Mouse (Mus musculus): ENCODE data around the gene Ptcra. TPM values are rescaled to one million over a fixed set of nuclear protein-coding genes. Genes with fewer than 3 reads are reported as not detected.
A peak's percentile ranks its signal among the peaks of the same experiment; 100 is the strongest.
"Not testable (repeated sequence)": the region's sequence is repeated elsewhere in the genome, so short reads cannot be mapped to it uniquely, and the experiment has no call there.

Gene Ptcra
- under 1 TPM in 2 of 4 experiments, not detected in 2; 0.28 to 0.46 TPM for total RNA-seq (2022)

DNA sequence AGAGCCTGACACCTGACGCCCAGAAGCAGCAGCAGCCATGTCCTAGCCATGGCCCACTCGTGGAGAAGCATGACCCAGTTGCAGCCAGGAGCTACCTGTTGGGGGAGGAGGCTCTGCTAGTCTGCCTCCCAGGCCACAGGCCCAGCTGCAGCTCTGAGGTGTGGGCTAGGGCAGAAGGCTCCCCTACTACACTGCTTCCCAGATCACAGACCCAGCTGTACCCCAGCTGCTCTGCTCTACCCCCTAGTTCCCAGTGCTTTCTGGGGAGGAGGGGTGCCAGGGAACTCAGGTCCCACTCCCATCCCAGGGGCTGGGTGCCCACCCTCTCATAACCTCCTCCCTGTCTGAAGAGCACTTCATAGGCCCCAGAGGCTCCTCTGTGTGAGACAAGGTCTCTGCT, at the start of gene Ptcra:
Ptcra (minus strand) TSS at position 169 of the 400 bp plus-strand sequence.
- DNase-seq (ENCODE audit: low spot score in 2 of 2) = no peak

DNA sequence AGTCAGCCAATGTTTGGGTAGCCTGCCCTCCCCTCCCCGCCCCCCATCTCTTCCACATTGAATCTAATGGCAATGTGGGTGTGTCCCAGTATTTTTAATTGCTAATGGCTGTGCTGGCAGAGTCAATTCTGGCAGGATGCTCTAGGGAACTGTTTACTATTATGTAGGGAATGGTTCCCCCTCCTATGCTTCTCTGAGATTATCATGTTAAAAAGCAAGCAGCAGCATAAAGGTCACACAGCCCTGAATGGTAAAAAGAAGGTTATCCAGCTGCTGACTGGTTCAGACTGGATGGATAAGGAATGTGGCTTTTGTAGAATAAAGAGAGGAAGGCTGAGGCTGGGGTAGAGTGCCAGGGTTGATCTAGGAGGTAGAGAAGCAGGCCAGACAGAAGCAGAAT, 48.9 kb upstream of the Ptcra start:
- no peak for DNase-seq (ENCODE audit: low spot score in 2 of 2)

DNA sequence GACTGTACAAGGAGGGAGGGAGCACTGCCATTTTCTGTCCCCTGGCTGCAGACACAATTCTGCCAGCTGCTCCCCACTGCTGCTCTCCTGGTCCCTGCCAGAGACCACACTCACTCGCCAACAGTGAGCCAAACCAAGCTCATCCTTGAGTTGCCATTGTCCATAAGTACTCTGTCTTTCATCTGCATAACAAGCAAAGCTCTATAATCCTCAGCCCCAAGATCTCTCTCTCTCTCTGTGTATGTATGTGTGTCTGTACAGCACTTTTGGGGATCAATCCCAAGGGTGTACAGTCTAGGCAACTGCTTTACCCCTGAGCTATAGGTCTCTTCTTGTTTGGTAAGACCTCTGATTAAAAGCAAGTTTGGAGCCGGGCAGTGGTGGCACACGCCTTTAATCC, 47.2 kb upstream of the Ptcra start:
- no peak for DNase-seq (ENCODE audit: low spot score in 2 of 2)

GRCm38 (mm10) chr17:46809131-46809830, 45.8 kb upstream of the Ptcra start:
- DNase-seq (ENCODE audit: low spot score in 2 of 2) = no peak

GRCm38 (mm10) chr17:46808376-46808775, 44.9 kb upstream of the Ptcra start:
- DNase-seq (ENCODE audit: low spot score in 2 of 2) = no peak

DNA sequence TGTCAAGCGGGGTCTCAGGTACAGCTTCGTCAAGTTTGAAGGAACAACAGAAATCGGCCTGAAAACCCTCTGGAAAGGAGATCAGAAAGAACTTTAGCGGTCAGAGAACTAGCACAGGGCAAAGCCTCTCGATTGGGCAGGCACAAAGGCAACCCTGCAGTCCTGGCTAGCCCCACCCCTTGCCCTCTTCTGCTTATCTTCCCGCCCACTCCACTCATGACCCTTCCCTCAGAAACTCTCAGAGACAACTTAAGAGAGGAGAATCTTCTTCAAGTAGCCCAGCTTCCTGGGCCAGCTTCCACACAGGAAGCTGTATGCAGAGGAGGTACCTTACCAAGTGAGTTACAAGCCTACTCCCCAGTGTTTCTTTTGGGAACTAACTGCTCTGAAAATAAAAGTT, 38.2 kb upstream of the Ptcra start:
- DNase-seq (ENCODE audit: low spot score in 2 of 2) = no peak

DNA sequence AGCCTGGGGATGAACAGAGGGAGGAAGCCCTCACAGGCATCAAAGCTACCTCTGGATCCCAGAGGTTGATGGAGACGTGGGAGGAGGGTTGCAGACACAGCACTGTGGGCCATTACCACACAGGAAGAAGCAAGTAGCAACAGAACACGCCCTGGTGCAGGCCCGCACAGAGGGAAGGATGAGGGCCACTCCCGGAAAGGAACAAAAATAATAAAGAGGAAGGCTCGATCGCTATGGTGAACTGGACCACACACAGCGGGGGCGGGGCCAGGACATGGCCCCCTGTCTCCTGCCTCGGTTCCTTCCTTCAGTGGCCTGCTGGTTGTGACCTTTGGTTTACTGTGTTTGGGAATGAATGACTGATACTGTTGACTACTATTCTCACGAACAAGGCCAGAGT, 36.2 kb upstream of the Ptcra start:
- no peak for DNase-seq (ENCODE audit: low spot score in 2 of 2)

GRCm38 (mm10) chr17:46797386-46797785, 33.9 kb upstream of the Ptcra start:
- DNase-seq (ENCODE audit: low spot score in 2 of 2) = no peak

DNA sequence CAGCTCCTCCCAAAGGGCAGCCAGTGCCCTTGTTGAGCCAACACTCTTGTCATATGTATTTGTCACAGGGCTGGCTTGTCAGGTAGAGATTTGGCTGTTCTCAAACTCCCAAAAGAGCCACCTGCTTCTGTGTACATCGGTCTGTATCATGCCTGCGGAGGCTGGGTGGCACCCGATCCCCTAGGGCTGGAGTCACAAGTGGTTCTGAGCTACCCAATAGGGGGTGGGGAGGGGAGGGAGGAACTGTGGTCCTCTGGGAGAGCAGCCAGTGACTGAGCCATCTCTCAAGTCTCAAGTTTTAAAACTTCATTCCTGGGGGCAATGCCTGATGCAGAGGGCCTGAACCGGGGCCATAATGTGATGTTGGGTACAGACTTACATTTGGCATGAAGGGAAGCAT, 33.2 kb upstream of the Ptcra start:
- no peak for DNase-seq (ENCODE audit: low spot score in 2 of 2)

DNA sequence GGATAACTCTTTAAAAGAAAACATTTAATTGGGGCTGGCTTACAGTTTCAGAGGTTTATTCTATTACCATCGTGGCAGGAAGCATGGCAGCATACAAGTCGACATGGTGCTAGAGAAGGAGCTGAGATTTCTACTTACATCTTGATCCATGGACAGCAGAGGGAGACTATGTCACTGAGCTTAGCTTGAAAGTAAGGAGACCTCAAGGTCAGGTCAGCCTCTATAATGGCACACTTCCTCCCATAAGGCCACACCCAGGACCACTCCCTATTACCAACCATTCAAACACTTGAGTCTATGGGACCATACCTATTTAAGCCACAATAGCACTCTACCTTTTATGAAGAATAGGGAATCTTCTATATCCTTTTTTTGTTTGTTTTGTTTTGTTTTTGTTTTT, 29.5 kb upstream of the Ptcra start:
- DNase-seq (ENCODE audit: low spot score in 2 of 2) = no peak

DNA sequence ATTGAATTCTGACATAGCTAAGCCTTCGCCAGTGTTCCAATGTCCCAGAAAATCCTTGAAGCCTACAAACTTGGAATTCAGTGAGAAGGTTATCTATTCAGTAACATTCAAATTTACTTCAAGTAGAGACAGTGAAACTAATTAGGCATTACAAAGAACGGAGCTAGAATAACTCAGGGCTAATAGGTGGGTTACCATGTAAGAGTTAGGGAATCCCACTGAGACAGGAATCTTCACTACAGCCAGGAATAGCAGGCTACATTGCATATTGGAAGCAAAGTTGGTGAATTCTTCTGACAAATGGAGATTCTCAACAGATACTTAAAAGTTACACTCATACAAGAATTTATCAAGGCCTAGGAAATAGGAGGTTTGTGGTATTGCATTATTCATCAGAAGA, 24.5 kb upstream of the Ptcra start:
- DNase-seq (ENCODE audit: low spot score in 2 of 2) = not testable (repeated sequence)

DNA sequence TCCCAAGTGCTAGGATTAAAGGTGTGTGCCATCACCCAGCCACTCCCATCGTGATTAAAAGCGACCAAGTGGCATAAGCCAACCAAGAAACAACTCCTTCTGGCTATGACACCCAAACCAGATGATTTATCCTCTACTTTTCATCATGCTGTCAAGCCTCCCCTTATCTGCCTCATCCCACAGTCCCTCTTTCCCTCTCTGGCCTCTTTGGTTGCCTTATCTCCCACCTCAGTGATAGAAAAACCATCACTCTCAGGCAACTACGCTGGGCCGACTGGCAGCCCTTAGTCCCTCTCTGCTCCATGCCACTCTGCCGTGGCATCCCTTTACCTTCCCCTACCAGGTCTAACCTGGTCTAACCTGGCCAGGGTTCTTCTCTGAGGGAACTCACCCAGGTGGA, 23.4 kb upstream of the Ptcra start:
- no peak for DNase-seq (ENCODE audit: low spot score in 2 of 2)

GRCm38 (mm10) chr17:46783222-46783565, 19.7 kb upstream of the Ptcra start:
- DNase-seq (ENCODE audit: low spot score in 2 of 2) = no peak

GRCm38 (mm10) chr17:46782341-46783221, 19.1 kb upstream of the Ptcra start, which contains the start of gene Rpl7l1:
Gene Rpl7l1, minus strand, starts transcription at chr17:46782672.
- peak; percentile 75 to 84 for DNase-seq (ENCODE audit: low spot score in 2 of 2)

DNA sequence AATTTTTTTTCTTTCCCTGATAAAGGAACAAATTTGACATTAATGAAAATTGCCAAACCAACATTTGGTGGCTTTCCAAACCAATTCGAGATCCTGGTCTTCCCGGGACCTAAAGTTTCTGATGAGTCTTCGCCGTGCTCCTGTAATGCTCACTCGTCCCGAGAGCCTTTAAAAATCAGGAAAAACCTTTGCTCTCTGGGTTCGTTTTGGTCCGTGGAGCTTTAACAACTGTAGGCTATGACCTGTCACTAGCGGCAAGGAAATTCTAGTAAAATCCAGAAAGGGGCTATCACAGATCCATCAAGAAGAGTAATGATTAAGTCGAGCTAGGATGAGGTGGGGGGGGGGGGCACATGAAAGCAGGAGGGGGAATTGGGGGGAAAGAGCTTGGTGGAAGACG, 18.4 kb upstream of the Ptcra start:
- no peak for DNase-seq (ENCODE audit: low spot score in 2 of 2)

- DNase-seq (ENCODE audit: low spot score in 2 of 2) = no peak
Observed at GRCm38 (mm10) chr17:46776087-46776486, 12.6 kb upstream of the Ptcra start.

GRCm38 (mm10) chr17:46775070-46775469, 11.6 kb upstream of the Ptcra start:
- DNase-seq (ENCODE audit: low spot score in 2 of 2) = no peak

DNA sequence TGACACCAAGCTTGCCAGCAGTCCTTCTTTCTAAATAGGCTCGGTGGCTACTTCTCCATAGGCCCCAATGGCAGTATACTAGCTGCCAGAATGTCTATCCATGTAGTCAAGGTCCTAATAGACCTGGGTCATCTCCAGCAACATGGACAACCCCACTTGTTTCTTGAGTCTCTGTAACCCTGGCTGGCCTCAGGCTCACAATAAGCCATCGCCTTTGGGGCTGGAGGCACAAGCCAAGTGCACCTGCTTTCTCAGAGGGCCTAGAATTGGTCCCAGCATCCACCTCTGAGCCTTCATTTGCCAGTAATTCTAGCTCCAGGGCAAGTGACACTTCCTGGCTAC, 10.6 kb upstream of the Ptcra start:
- DNase-seq (ENCODE audit: low spot score in 2 of 2) = no peak

DNA sequence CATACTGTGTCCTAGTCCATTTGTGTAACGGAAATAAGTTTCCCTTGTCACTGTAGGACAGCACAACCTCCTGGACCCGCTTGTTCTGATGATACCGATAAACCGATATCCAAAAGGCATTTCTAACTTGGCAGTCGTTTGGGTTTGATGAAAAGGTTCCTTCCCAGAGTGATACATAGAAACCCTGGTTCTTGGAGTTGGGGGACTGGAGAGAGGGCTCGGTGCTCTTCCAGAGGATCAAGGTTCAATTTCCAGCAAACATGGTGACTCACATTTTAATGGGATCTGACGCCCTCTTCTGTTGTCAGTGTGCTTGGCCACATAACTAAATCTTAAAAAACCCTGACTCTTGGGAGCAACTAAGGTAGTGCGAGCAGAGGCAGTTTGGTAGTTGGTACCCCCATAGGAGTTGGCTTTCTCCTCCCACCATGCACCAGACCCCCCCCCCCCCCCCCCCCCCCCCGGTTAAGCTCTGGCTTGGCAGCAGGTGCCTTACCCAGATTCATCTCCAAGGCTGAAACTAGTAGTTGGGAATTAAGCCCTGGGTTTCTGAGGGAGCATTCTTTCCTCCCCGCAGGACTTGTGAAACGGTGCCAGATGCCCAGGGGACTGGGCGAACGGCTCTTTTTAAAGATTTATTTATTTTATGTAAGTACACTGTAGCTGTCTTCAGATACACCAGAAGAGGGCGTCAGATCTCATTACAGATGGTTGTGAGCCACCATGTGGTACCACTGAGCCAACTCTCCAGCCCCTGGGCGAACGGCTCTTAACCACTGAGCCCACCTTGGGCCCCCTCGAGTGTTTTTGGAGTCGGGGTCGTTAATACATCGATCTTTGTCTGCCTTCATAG, 10.0 kb upstream of the Ptcra start:
- no peak for DNase-seq (ENCODE audit: low spot score in 2 of 2)

DNA sequence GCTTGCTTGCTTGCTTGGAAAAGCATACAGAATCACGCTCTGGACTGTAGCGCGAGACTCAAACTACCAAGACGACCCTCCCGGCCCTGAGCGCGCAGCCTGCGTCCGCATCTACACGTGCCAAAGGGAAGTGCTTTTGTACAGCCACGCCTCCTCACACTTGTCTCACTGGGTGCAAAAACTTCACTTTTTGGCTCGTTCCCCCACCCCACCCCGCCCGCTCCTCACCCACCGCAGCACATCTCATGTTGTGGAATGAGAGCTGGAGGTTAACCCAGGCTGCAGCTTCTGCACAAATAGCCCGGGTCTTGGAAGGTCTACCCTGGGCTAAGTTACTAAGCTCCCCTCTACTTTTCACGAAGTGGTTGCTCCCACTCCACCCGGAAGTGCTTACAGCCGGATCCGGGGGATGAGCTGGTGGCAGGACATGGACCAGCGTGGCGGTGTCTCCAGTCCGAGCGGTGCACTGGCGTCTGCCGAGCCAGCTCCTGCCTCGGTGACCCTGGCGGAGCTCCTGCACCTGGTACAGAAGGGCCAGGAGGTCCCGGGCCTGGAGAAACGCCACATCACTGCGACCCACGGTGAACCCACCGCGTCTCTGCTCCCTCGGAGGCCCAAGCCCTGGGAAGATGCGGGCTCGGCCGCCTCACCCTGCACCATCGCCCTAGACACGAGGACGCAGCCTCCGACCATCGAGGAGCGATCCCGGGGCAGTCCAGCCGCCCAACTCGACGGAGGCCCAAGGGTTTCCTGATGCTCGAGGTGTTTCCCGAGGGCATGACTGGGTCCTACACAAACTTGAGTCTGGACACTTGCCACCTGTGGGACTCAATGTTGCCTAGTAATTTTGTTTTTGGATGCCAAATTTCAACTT, 9.1 kb upstream of the Ptcra start, which contains the start of gene 2310039H08Rik:
2310039H08Rik (plus strand) TSS at position 232 of the 874 bp plus-strand sequence.
- DNase-seq (ENCODE audit: low spot score in 2 of 2) = peak; percentile 73 to 78

GRCm38 (mm10) chr17:46772038-46772403, 8.5 kb upstream of the Ptcra start:
- DNase-seq (ENCODE audit: low spot score in 2 of 2) = no peak

All from left cerebral cortex, adult 8-10 months (tissue).